Mouse (Mus musculus) kidney, embryonic 15.5 days (tissue): ENCODE results near the gene Lrp1. TPM values are rescaled to one million over a fixed set of nuclear protein-coding genes. Genes with fewer than 3 reads are reported as not detected.

Experiments used
- ATAC-seq: fragments of 200-750 bp; cut with Nextera tagmentation; replicated peaks from 2 replicates; pipeline ENCODE4 v1.8.0; 2017; ENCODE audit warnings: moderate TSS enrichment; ENCODE audit not compliant: low FRiP score
- H3K27ac ChIP-seq: fragments of 300-500 bp; sonication (generic); 2 replicates; pipeline ENCODE4 v1.5.1; 2015; ENCODE audit warnings: mild to moderate bottlenecking, inconsistent platforms
- H3K27me3 ChIP-seq: fragments of 300-500 bp; sonication (generic); 2 replicates; pipeline ENCODE4 v1.6.1; 2015; ENCODE audit warnings: inconsistent platforms
- H3K36me3 ChIP-seq: fragments of 300-500 bp; sonication (generic); 2 replicates; pipeline ENCODE4 v1.6.1; 2015; ENCODE audit warnings: inconsistent platforms
- H3K4me1 ChIP-seq: fragments of 300-500 bp; sonication (generic); 2 replicates; pipeline ENCODE4 v1.6.1; 2015; ENCODE audit warnings: inconsistent platforms
- H3K4me2 ChIP-seq: fragments of 300-500 bp; sonication (generic); 2 replicates; pipeline ENCODE4 v1.6.1; 2015; ENCODE audit warnings: moderate library complexity, mild to moderate bottlenecking, inconsistent platforms
- H3K4me3 ChIP-seq: fragments of 300-500 bp; sonication (generic); replicated peaks from 2 replicates; pipeline ENCODE4 v1.5.1; 2015; ENCODE audit warnings: mild to moderate bottlenecking, inconsistent platforms
- H3K9ac ChIP-seq: fragments of 300-500 bp; sonication (generic); 2 replicates; pipeline ENCODE4 v1.6.1; 2015; ENCODE audit warnings: mild to moderate bottlenecking, inconsistent platforms
- H3K9me3 ChIP-seq: fragments of 300-500 bp; sonication (generic); replicated peaks from 2 replicates; pipeline ENCODE4 v1.6.1; 2016; ENCODE audit warnings: inconsistent platforms
- WGBS: fragments of 180-500 bp; shearing (Covaris S2); methylation state at CpG from one replicate; pipeline ENCODE4 v1.1.7; 2015; ENCODE audit warnings: mixed read lengths; 5-methylcytosine and 5-hydroxymethylcytosine counted together
- polyA plus RNA-seq: library from polyadenylated mRNA; unstranded; fragments of >200 nt; fragmentation: Nextera tagmentation; extraction: Ambion mirVana; gene quantifications from 2 replicates; pipeline ENCODE4 v1.2.1, GENCODE M21; 2015

Gene Lrp1
- 52.4 and 65.0 TPM in 2 replicates for polyA plus RNA-seq

DNA sequence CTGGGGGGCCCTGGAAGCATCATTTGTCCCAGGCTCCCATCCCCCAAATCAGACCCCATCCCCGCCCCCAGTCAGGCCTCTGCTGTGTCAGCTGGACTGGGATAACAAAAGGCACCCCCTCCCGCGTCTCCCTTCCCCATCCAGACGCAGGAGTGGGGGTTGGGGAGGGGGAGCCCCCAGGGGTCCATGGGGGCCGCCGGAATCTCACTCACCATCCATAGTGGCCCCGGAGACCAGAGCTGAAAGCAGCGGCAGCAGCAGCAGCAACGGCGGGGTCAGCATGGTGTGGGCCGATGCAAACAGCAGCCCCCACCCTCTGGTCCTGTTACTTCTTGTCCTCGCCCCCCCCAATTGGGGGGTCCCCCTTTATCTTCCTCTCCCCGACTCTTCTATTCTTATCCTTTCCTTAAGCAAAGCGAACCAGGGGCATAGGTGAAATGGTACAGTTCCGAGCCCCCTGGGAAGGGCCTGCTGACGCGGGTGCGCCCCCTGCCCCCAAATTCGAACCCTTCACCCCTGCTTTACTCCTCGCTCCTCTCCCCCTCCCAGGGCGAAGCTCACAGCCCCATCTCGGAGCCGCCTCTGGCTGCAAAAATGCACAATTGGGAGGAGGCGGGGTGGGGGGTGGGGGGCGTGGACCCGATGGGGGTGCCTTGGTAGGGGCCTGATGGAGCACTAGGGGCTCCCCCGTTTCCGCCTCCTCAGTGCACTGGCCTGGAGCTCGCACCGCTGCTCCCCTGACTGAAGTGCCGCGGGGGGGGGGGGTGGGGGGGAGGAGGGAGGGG lies at the start of gene Lrp1:
Gene Lrp1 (minus strand): TSS at position 743 of the 785 bp plus-strand sequence.
- H3K27me3 ChIP-seq, result peaks cover 9% of the 10 kb centered on the region
- ATAC-seq, result peak; percentile 67
- peaks cover 61% of the 10 kb centered on the region for H3K4me1 ChIP-seq
- peak within 1 kb of the TSS; percentile 59 for H3K4me3 ChIP-seq
- H3K4me2 ChIP-seq, result peak within 1 kb of the TSS; percentile 86
- peak within 1 kb of the TSS; percentile 98 for H3K27ac ChIP-seq
- peak within 1 kb of the TSS; percentile 68 for H3K9ac ChIP-seq
- no peaks in the 10 kb centered on the region for H3K9me3 ChIP-seq
- under 1% methylated on average over 26 of the region's 32 CpGs for WGBS
- no peaks in the 10 kb centered on the region for H3K36me3 ChIP-seq

GRCm38 (mm10) chr10:127670185-127670584 lies 49.2 kb upstream of the Lrp1 start:
- H3K4me1 ChIP-seq, result peaks cover 41% of the 10 kb centered on the region
- ATAC-seq, result no peak
- no peak overlapping the region for H3K4me3 ChIP-seq
- WGBS, result 96% methylated on average over 2 of the region's 2 CpGs
- no peak overlapping the region for H3K9ac ChIP-seq
- H3K27me3 ChIP-seq, result no peaks in the 10 kb centered on the region
- no peaks in the 10 kb centered on the region for H3K36me3 ChIP-seq
- H3K9me3 ChIP-seq, result no peaks in the 10 kb centered on the region
- peak overlapping the region; percentile 99; the same call in 1 of the 2 replicates for H3K27ac ChIP-seq
- no peak overlapping the region for H3K4me2 ChIP-seq

GRCm38 (mm10) chr10:127669170-127669569 lies 48.2 kb upstream of the Lrp1 start:
- Histone ChIP-seq H3K9ac (peak overlapping the region; percentile 51; the same call in 1 of the 2 replicates), H3K4me2 (peak overlapping the region; percentile 80), H3K9me3 (no peaks in the 10 kb centered on the region), H3K4me1 (peaks cover 50% of the 10 kb centered on the region), H3K4me3 (peak overlapping the region; percentile 84), H3K27ac (peak overlapping the region; percentile 99), H3K36me3 (peaks cover 7% of the 10 kb centered on the region), H3K27me3 (no peaks in the 10 kb centered on the region)
- ATAC-seq, result no peak
- 18% methylated on average over 7 of the region's 7 CpGs for WGBS

GRCm38 (mm10) chr10:127668093-127669050 lies 47.4 kb upstream of the Lrp1 start, which contains the start of gene Nab2:
TSS of gene Nab2 (minus strand) at chr10:127668568.
- Histone ChIP-seq H3K36me3 (peaks cover 15% of the 10 kb centered on the region), H3K4me1 (peaks cover 58% of the 10 kb centered on the region)

DNA sequence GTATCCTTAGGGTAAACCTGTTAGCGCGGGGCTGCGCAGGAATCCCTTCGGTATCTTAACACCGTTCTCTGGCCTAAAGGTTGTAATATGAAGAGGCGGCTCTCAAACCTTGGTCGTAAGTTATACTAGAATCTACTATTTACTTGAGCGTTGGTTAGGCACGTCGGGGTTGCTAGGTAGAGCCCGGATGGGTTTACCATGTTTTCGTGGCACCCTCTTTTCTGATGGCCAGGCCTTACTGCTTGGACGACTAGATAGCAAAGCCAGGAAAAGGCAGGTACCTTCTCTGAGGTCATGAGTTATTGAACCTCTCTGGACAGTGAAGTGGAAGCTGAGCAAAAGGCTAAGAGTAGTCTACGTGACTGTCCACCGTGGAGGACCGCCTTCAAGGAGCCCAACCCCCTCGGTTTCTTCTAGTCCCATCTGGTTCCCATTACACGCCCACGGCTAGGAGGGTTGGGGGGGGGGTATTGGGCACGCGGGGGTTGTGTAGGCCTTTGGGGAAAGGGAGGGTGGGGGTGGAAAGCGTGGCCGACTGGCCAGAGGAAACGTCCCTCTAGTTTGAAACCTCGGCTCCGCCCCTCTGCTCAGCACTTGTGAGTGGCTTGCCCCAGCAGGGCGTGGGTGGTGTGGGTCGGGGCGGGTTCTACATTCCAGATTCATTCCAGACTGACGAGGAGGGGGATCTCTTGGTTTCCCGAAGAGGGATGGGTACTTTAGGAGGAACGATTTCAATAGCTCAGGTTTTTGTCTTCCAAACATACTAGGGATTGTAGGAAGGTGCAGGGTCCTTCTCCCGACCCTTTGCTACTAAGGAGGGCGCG lies 46.5 kb upstream of the Lrp1 start:
- Histone ChIP-seq H3K36me3 (peaks cover 24% of the 10 kb centered on the region), H3K9me3 (no peaks in the 10 kb centered on the region), H3K4me3 (peak overlapping the region; percentile 84), H3K9ac (peak overlapping the region; percentile 84), H3K27ac (peak overlapping the region; percentile 99), H3K4me1 (peaks cover 66% of the 10 kb centered on the region), H3K4me2 (peak overlapping the region; percentile 80), H3K27me3 (no peaks in the 10 kb centered on the region)
- under 1% methylated on average over 35 of the region's 35 CpGs for WGBS
- peak; percentile 69 for ATAC-seq

More at GRCm38 (mm10) chr10:127668093-127669050, 47.4 kb upstream of the Lrp1 start, which contains the start of gene Nab2:
- Histone ChIP-seq H3K27me3 (no peaks in the 10 kb centered on the region), H3K9ac (peak within 1 kb of the TSS; percentile 84), H3K4me2 (peak within 1 kb of the TSS; percentile 80), H3K27ac (peak within 1 kb of the TSS; percentile 99), H3K9me3 (no peaks in the 10 kb centered on the region), H3K4me3 (peak within 1 kb of the TSS; percentile 84)
- WGBS, result 1% methylated on average over 40 of the region's 40 CpGs
- ATAC-seq, result peak; percentile 31

- WGBS, result under 1% methylated on average over 66 of the region's 73 CpGs
- H3K4me2 ChIP-seq, result peak within 1 kb of the TSS; percentile 80
- peak; percentile 65 for ATAC-seq
- peaks cover 25% of the 10 kb centered on the region for H3K36me3 ChIP-seq
- peak within 1 kb of the TSS; percentile 84 for H3K4me3 ChIP-seq
- H3K4me1 ChIP-seq, result peaks cover 74% of the 10 kb centered on the region
- no peaks in the 10 kb centered on the region for H3K27me3 ChIP-seq
- H3K27ac ChIP-seq, result peak within 1 kb of the TSS; percentile 99
- no peaks in the 10 kb centered on the region for H3K9me3 ChIP-seq
- peak within 1 kb of the TSS; percentile 84 for H3K9ac ChIP-seq
Observed at GRCm38 (mm10) chr10:127666501-127667268, 45.7 kb upstream of the Lrp1 start, which contains the start of gene Nemp1. TSS of gene Nemp1 (plus strand) at chr10:127666901.

- Histone ChIP-seq H3K4me1 (peaks cover 86% of the 10 kb centered on the region), H3K4me2 (peak overlapping the region; percentile 80), H3K9ac (peak overlapping the region; percentile 84), H3K36me3 (peaks cover 36% of the 10 kb centered on the region), H3K9me3 (no peaks in the 10 kb centered on the region), H3K27ac (peak overlapping the region; percentile 99), H3K4me3 (peak overlapping the region; percentile 84), H3K27me3 (no peaks in the 10 kb centered on the region)
- WGBS, result 4% methylated on average over 14 of the region's 14 CpGs
- ATAC-seq, result no peak
Observed at GRCm38 (mm10) chr10:127665366-127666181, 44.6 kb upstream of the Lrp1 start.

GRCm38 (mm10) chr10:127664891-127665290 lies 43.9 kb upstream of the Lrp1 start:
- Histone ChIP-seq H3K9ac (peak overlapping the region; percentile 84), H3K9me3 (no peaks in the 10 kb centered on the region), H3K36me3 (peaks cover 42% of the 10 kb centered on the region), H3K27me3 (no peaks in the 10 kb centered on the region), H3K4me3 (peak overlapping the region; percentile 84), H3K27ac (peak overlapping the region; percentile 99), H3K4me2 (peak overlapping the region; percentile 80), H3K4me1 (peaks cover 91% of the 10 kb centered on the region)
- 30% methylated on average over 13 of the region's 13 CpGs for WGBS
- no peak for ATAC-seq

- ATAC-seq, result no peak
- 40% methylated on average over 16 of the region's 16 CpGs for WGBS
- peaks cover 93% of the 10 kb centered on the region for H3K4me1 ChIP-seq
- H3K9ac ChIP-seq, result peak overlapping the region; percentile 8; the same call in 1 of the 2 replicates
- H3K27me3 ChIP-seq, result no peaks in the 10 kb centered on the region
- H3K4me2 ChIP-seq, result peak overlapping the region; percentile 80
- peaks cover 50% of the 10 kb centered on the region for H3K36me3 ChIP-seq
- H3K27ac ChIP-seq, result peak overlapping the region; percentile 89; the same call in 1 of the 2 replicates
- peak overlapping the region; percentile 84 for H3K4me3 ChIP-seq
- no peaks in the 10 kb centered on the region for H3K9me3 ChIP-seq
Observed at GRCm38 (mm10) chr10:127664166-127664565, 43.2 kb upstream of the Lrp1 start.

- H3K36me3 ChIP-seq, result peaks cover 50% of the 10 kb centered on the region
Observed at GRCm38 (mm10) chr10:127663590-127663989, 42.6 kb upstream of the Lrp1 start.

More at GRCm38 (mm10) chr10:127663590-127663989, 42.6 kb upstream of the Lrp1 start:
- no peak for ATAC-seq
- H3K9ac ChIP-seq, result no peak overlapping the region
- 25% methylated on average over 5 of the region's 5 CpGs for WGBS
- H3K4me2 ChIP-seq, result peak overlapping the region; percentile 80
- peaks cover 90% of the 10 kb centered on the region for H3K4me1 ChIP-seq
- H3K9me3 ChIP-seq, result no peaks in the 10 kb centered on the region
- H3K4me3 ChIP-seq, result peak overlapping the region; percentile 84
- no peaks in the 10 kb centered on the region for H3K27me3 ChIP-seq
- peak overlapping the region; percentile 89 for H3K27ac ChIP-seq
